Mouse (Mus musculus): Measurements from ENCODE around the gene Sycp1.

The Sycp1 gene

GRCm38 (mm10) chr3:102935451-102936354, at the start of gene Sycp1:
Gene Sycp1 (minus strand): TSS chr3:102936100.
- DNase-seq: no peak

GRCm38 (mm10) chr3:102980349-102980736, 44.4 kb upstream of the Sycp1 start:
- no peak for DNase-seq

GRCm38 (mm10) chr3:102979550-102980348, 43.8 kb upstream of the Sycp1 start:
- no peak for DNase-seq

DNA sequence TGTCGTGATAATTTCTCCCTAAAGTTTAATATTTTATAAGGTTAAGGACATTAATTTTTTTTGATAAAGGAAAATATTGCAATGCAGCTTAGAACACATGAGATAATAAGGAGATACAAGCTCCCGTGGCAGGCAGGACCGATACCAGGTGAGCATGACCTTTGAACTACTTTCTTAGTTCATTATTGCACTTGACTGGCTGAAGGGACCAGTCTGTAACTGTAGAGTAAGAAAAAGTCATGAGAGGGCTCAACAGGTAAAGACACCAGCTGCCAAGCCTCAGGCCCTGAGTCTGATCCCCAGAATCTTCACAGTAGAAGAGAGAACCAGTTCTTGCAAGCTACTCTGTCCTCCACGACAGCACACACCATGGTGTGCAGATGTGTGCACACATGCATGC, 41.0 kb upstream of the Sycp1 start:
- no peak for DNase-seq

DNA sequence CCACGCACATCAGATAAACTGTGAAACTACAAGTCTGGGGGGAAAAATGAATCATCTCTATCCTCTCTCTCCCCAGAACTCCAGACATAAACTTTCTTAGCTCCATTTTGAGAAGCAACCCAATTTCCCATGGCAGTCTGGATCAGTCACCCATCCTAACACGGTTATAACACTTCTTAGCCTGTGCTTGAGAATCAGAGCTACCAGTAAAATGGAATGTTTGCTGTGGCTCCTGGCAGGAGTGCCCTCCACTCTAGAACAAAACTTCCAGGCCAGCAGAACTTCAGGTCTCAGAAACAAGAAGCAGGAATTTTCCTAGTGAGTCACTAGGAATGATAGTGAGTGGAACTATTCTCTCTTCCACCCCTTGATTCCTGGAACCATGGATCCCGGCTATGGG, 34.6 kb upstream of the Sycp1 start:
- DNase-seq: no peak

GRCm38 (mm10) chr3:102970067-102970466, 34.2 kb upstream of the Sycp1 start:
- DNase-seq: no peak

DNA sequence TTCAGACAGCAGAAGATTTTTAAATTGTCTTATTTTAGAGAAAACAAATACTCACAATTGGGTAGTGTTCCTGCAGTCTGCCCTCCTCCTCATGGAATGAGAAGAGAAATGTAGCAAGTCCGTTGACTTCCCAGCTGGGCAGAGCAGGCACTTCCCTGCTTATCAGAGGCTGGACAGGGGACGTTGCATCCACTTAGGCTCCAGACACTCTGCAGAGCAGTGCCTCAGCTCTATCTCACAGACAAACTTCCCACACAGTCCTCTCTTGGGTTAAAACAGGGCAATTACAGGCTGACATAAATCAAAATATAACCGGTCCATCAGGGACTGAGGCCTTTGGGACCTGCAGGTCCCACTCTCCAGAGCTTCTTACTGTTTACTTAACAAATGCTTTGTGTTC, 28.1 kb upstream of the Sycp1 start, which contains the start of gene Nr1h5:
TSS of gene Nr1h5 (minus strand) at position 101 of the 400 bp plus-strand sequence.
- no peak for DNase-seq

GRCm38 (mm10) chr3:102955596-102955995, 19.7 kb upstream of the Sycp1 start:
- DNase-seq: no peak

GRCm38 (mm10) chr3:102955143-102955542, 19.2 kb upstream of the Sycp1 start:
- no peak for DNase-seq

DNA sequence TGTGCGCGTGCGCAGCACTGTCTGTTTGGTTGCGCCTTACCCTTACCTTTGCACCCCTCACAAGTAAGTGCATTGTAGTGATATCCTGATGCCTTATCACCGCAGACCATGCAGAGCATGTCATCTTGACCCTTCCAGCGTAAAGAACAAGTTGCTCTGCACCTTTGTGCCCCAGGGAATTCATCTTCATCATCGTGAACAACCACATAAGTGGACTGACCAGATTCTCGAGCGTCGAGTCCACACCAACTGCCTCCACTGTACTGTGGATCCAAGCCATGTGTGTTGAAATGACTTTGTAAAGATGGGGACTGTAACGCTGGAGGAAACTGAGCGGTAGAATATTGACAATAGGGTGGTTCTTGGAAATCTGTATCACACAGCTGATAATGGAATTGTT, 18.6 kb upstream of the Sycp1 start:
- DNase-seq: no peak

- DNase-seq: no peak
Observed at GRCm38 (mm10) chr3:102946861-102947260, 11.0 kb upstream of the Sycp1 start.

GRCm38 (mm10) chr3:102946312-102946711, 10.4 kb upstream of the Sycp1 start:
- no peak for DNase-seq

DNA sequence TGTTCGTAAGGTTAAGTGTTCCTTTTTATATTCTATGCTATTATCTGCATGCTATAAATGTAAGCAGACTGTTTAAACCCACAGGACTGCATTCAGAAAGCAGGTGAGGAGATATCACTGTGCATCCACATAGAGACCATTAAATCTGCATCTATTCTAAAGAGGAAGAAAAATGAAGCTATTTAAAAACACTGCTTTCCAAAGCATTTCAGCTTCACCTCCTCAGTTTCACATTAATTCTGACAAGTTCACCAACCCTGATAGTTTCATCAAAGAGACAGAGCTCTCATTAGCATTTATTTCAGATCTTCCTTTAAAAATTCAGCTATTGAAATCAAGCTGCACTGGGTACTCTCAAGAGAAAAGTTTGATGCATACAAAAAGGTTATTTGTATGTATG, 2.2 kb upstream of the Sycp1 start:
- no peak for DNase-seq

DNA sequence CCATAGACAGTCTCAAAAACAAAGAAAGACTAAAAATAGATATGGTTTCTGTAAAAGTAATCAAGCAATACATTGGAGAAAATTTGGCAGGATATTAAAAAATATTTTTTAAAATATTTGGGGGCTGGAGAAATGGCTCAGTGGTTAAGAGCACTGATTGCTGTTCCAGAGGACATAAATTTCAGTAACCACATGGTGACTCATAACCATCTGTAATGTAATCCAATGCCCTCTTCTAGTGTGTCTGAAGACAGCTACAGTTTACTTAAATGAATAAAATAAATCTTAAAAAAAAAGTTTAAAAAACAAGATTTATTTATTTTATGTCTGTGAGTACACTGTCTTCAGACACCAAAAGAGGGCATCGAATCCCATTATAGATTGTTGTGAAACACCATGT, 36.8 kb downstream of the Sycp1 start:
- no peak for DNase-seq

- DNase-seq: no peak
Observed at GRCm38 (mm10) chr3:102880529-102880928, 55.4 kb downstream of the Sycp1 start.

- DNase-seq: no peak
Observed at GRCm38 (mm10) chr3:102848661-102849060, 87.2 kb downstream of the Sycp1 start.

DNA sequence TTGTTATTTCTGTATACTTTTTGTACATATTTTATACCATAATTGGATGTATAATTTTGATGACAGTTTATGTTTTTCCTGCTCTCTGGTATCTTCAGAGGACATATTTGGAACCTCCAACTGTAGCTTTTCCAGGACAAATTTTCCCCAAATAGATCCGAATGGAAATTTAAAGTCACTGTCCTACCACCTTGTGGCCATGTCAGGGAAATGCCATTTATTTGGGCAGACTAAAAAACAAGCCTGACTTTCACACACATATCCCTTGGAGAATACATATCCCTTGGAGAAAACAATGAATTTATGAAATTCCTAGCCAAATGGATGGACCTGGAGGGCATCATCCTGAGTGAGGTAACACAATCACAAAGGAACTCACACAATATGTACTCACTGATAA, 93.5 kb downstream of the Sycp1 start:
- no peak for DNase-seq

GRCm38 (mm10) chr3:102803937-102804336, 132.0 kb downstream of the Sycp1 start:
- DNase-seq: peak; percentile 67

- DNase-seq: no peak
Observed at GRCm38 (mm10) chr3:102787369-102787768, 148.5 kb downstream of the Sycp1 start.

DNA sequence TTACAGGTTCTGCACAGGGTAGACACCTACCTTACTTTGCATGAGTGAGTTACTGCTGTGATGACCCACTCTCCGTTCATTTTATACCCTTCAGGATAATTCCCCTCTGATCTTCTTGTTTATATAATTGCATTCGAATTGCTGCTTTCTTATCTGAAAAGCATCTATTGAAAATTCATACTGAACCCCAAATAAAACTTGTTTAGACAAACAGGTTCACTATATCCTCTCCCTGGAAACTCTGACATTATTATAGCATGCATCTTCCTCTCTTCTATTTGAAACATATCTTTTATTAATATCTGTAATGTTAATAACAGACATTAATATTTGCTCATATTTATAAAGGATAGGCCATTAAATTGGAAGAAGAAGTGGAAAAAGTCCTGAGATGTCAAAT, 153.3 kb downstream of the Sycp1 start, which contains the start of gene Tshb:
TSS of gene Tshb (minus strand) at position 101 of the 400 bp plus-strand sequence.
- DNase-seq: no peak

DNA sequence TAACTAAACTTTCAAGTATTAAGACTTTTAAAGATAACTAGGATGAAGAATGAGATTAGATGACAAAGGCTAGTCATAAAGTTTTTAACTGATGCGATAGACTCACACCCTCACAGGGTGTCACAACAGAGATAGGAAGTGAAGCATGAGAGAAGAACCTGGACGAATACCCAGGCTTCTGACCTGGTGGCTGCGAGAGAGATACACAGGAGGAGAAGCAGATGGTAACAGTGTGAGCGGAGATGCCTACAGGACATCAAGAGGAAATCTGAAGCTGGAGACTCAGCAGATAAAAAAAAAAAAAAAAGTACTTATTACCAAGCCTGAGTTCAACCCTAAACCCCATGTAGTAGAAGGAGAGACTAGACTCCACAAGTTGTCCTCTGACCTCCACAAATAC, 162.9 kb downstream of the Sycp1 start:
- no peak for DNase-seq
